Mouse (Mus musculus) liver, embryonic 16.5 days (tissue): ENCODE measurements around the gene Farsb. TPM values are rescaled to one million over a fixed set of nuclear protein-coding genes. Genes with fewer than 3 reads are reported as not detected.

Experiments
- ATAC-seq: fragments of 200-750 bp; cut with Nextera tagmentation; 2 replicates; pipeline ENCODE4 v1.8.0; 2017; ENCODE audit warnings: low read depth, mild to moderate bottlenecking, moderate number of reproducible peaks, moderate library complexity
- H3K27ac ChIP-seq: fragments of 300-500 bp; sonication (generic); 2 replicates; pipeline ENCODE4 v1.5.1; 2014; ENCODE audit warnings: mild to moderate bottlenecking, low read length
- H3K27me3 ChIP-seq: fragments of 300-500 bp; sonication (generic); 2 replicates; pipeline ENCODE4 v1.6.1; 2014; ENCODE audit warnings: low read depth, low read length, mixed read lengths; ENCODE audit not compliant: control insufficient read depth, insufficient read depth
- H3K36me3 ChIP-seq: fragments of 300-500 bp; sonication (generic); 2 replicates; pipeline ENCODE4 v1.6.1; 2014; ENCODE audit warnings: mild to moderate bottlenecking; ENCODE audit not compliant: control insufficient read depth, insufficient read depth
- H3K4me1 ChIP-seq: fragments of 300-500 bp; sonication (generic); 2 replicates; pipeline ENCODE4 v1.6.1; 2014; ENCODE audit warnings: low read depth, low read length, mixed read lengths; ENCODE audit not compliant: control insufficient read depth
- H3K4me2 ChIP-seq: fragments of 300-500 bp; sonication (generic); 2 replicates; pipeline ENCODE4 v1.6.1; 2014; ENCODE audit warnings: low read depth, low read length, mixed read lengths
- H3K4me3 ChIP-seq: fragments of 300-500 bp; sonication (generic); 2 replicates; pipeline ENCODE4 v1.5.1; 2014; ENCODE audit warnings: low read depth, mild to moderate bottlenecking, low read length
- H3K9ac ChIP-seq: fragments of 300-500 bp; sonication (generic); 2 replicates; pipeline ENCODE4 v1.6.1; 2014; ENCODE audit warnings: low read depth, low read length
- H3K9me3 ChIP-seq: fragments of 300-500 bp; sonication (generic); replicated peaks from 2 replicates; pipeline ENCODE4 v1.6.1; 2016; ENCODE audit warnings: low read length; ENCODE audit not compliant: control insufficient read depth
- WGBS: fragments of 180-500 bp; shearing (Covaris S2); extraction: QIAGEN DNeasy Blood & Tissue Kit; methylation state at CpG from one replicate; pipeline ENCODE4 v1.1.7; 2014; ENCODE audit not compliant: insufficient replicate concordance; 5-methylcytosine and 5-hydroxymethylcytosine counted together
- polyA plus RNA-seq: library from polyadenylated mRNA; unstranded; fragments of >200 nt; fragmentation: Nextera tagmentation; extraction: Ambion mirVana; gene quantifications from 2 replicates; pipeline ENCODE4 v1.2.1, GENCODE M21; 2015

Farsb gene
- 79.1 and 87.2 TPM in 2 replicates for polyA plus RNA-seq

DNA sequence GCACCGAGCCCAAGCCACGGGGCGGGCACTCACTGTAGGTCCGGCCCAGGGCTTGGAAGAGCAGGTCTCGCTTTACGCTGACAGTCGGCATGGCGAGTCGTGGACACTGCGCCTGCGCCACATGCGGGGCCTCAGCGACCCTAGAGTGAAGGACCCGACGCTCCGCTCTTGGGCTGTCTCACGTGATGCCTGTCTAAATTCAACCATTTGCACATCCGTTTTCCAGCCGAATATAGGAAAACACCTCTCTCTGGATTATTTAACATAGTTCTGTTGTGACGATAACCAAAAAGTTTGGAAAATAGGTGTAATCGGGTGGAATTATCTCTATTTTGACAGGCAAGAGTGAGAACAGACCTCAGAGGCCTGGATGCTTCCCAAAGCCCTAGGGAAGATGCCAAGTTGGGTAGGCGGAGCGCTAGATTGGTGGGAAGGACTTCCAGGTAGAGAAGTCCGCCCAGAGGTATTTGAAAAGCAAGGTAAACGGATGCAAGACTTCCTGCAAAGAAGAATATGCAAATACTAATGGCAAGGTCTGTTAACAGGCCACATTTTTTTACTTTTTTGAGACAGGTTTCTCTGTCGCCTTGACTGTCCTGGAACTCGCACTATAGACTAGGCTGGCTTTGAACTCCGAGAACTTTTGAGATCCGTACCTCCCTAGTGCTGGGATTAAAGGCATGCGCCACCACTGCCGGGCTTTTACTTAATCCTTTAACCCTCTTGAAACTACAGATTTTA lies at the start of gene Farsb:
Gene Farsb, minus strand, starts transcription at position 146 of the 741 bp plus-strand sequence.
- Histone ChIP-seq H3K36me3 (no peaks in the 10 kb centered on the region), H3K4me2 (peak within 1 kb of the TSS; percentile 83), H3K9me3 (no peaks in the 10 kb centered on the region), H3K4me3 (peak within 1 kb of the TSS; percentile 95), H3K27ac (peak within 1 kb of the TSS; percentile 82), H3K27me3 (no peaks in the 10 kb centered on the region), H3K9ac (peak within 1 kb of the TSS; percentile 89), H3K4me1 (peaks cover 22% of the 10 kb centered on the region)
- under 1% methylated on average over 31 of the region's 31 CpGs for WGBS
- peak; percentile 95 for ATAC-seq

DNA sequence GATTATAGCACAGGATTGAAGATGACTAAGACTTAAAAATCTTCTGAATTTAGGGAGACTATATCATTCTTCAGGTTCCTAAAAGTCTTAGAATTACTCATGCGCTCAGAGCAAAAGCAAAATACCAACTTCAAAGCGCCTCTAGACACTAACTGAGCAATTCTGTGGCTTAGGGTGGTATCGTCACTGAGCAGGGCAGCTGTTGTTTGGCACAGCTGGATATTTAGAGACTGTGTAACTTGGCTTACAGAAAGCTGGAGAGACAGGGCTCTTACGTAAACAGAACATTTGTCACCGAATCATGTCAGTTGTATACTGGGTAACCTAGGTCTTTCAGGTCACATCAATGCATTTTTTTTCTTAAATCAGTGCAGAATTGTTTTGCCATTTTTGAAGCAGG lies 49.7 kb upstream of the Farsb start:
- no peak for ATAC-seq

DNA sequence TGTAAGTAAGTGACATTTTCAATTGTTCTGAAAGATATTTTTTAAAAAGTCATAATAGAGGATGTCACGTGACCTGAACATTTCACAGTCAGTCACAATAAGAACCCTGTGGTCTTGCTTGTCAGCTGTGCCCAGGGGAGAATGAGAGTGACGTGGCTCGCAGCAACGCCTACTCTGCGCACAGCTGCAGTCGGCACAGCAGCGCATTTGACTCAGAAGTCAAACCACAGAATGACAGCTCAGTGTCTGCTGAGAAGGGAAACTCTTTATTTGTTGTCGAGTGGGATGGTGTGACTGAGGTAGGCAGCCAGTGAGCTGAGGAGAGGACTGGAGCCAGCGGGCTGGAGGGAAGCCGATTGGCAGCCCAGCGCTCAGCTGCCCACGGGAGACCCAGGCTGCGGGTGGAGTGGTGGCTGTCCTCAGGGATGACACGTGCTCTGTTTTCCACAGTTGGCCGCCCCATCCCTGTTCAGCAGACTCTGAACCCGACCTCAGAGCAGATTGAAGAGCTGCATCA lies 48.9 kb upstream of the Farsb start:
- Histone ChIP-seq H3K27ac (no peak overlapping the region), H3K9ac (no peak overlapping the region), H3K9me3 (no peaks in the 10 kb centered on the region), H3K4me3 (peak overlapping the region; percentile 43), H3K36me3 (no peaks in the 10 kb centered on the region), H3K27me3 (no peaks in the 10 kb centered on the region), H3K4me1 (peaks cover 3% of the 10 kb centered on the region), H3K4me2 (peak overlapping the region; percentile 55)
- WGBS, result 13% methylated on average over 16 of the region's 16 CpGs
- peak; percentile 77 for ATAC-seq

More for the DNA sequence above, 49.7 kb upstream of the Farsb start:
- Histone ChIP-seq H3K27ac (no peak overlapping the region), H3K9ac (no peak overlapping the region), H3K27me3 (no peaks in the 10 kb centered on the region), H3K4me3 (no peak overlapping the region), H3K4me2 (no peak overlapping the region), H3K4me1 (peaks cover 3% of the 10 kb centered on the region), H3K9me3 (no peaks in the 10 kb centered on the region), H3K36me3 (no peaks in the 10 kb centered on the region)
- 62% methylated on average over 5 of the region's 5 CpGs for WGBS

DNA sequence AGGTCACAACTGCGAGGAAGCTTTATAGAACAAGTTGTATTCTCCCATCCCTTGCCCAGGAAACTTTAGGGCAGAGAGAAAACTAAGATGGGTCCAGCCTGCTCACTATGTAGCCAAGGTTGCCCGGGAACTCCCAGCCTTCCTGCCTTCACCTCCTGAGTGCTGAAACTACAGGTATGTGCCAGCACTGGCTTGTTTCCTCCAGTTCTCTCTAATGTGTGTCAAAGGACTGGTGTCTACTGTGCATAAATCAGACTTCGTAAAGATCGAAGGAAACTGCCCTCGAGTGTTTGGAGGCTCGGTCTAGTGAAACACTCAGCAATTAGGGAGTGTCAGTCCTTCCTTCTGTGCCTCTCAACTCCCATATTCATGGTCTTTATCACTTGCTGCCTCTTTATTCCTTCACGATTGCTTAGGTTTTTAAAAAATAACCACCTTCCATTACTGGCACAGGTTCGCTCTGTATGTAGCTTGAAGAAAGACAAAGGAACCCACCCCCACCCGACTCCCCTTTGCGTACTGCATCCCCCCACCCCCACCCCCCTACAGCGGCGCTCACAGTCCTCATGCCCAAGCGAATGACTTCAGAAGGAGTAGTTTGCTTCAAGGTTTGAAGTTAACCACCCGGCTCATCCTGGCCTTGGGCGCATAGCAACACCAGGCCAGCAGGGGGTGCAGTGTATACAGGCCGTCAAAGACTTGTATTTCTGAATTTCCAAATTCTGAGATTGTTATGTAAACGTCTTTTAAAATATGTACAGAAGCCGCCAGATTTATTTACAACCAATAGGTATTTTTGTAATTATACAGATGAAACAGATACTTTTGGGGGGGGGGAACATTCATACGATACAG lies 47.8 kb upstream of the Farsb start:
- WGBS, result 30% methylated on average over 19 of the region's 19 CpGs
- Histone ChIP-seq H3K4me3 (no peak overlapping the region; the same call in 1 of the 2 replicates), H3K27me3 (no peaks in the 10 kb centered on the region), H3K36me3 (no peaks in the 10 kb centered on the region), H3K9ac (no peak overlapping the region), H3K27ac (no peak overlapping the region), H3K9me3 (no peaks in the 10 kb centered on the region), H3K4me1 (peaks cover 3% of the 10 kb centered on the region), H3K4me2 (peak overlapping the region; percentile 55)
- ATAC-seq, result no peak

DNA sequence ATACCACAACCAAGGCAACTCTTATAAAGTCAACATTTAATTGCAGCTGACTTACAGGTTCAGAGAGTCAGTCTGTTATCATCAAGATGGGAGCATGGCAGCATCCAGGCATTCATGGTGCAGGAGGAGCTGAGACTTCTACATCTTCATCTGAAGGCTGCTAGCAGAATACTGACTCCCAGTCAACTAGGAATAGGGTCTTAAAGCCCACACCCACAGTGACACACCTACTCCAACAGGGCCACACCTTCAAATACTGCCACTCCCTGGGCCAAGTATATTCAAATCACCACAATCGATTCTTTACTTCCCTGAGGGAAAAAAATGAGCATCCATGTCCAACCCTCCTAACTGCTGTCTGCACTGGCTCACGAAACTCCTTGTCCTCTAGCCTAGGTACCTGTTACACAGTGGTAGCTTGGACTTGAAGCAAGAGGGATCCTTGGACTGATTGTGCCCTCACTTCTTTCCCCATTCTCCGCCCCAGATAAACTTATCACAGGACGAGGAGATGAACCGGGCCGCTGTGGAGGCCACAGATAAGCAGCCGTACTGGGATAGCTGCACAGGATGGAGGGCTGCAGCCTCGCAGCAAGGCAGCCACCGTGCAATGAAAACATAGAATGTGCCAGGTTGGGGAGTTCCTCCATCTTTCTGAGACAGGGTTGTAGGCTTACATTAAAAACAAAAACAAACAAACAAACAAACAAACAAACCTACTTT lies 45.9 kb upstream of the Farsb start:
- Histone ChIP-seq H3K4me1 (peaks cover 3% of the 10 kb centered on the region), H3K27ac (no peak overlapping the region), H3K27me3 (no peaks in the 10 kb centered on the region), H3K9me3 (no peaks in the 10 kb centered on the region), H3K4me2 (no peak overlapping the region), H3K36me3 (no peaks in the 10 kb centered on the region), H3K9ac (no peak overlapping the region), H3K4me3 (no peak overlapping the region)
- ATAC-seq, result peak; percentile 68
- 42% methylated on average over 9 of the region's 9 CpGs for WGBS

DNA sequence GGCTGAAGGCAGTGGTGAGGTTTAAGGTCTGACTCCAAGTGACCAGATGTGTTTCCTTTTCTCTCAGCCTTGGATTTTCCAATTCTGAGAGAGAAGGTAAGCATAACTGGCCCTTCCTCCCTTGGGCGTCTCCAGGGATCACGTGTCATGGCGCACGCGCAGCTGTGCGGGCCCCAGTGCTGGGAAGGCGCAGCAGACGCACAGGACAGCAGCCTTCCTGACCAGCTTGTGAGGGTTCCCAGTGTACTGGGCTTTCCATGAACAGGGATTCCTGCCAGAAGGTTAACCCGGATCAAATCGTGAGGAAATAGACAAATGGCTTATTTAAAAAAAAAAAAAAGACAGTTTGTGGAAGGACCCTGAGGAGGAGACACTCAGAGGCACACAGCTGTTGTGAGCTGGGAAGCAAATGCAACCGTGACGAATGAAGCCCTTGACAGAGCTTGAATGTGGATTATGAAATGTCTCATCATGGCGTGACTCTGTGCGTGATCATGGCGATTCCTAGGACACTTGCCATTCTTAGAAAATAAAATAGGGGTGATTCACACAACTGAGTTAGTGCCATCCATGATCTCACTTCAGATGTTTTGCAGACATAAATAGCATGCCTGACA lies 43.6 kb upstream of the Farsb start:
- H3K9me3 ChIP-seq, result no peaks in the 10 kb centered on the region
- H3K4me1 ChIP-seq, result peaks cover 3% of the 10 kb centered on the region
- H3K9ac ChIP-seq, result no peak overlapping the region
- no peak overlapping the region for H3K27ac ChIP-seq
- H3K4me3 ChIP-seq, result no peak overlapping the region
- H3K27me3 ChIP-seq, result no peaks in the 10 kb centered on the region
- no peak for ATAC-seq
- 75% methylated on average over 15 of the region's 15 CpGs for WGBS
- H3K36me3 ChIP-seq, result no peaks in the 10 kb centered on the region
- H3K4me2 ChIP-seq, result no peak overlapping the region

DNA sequence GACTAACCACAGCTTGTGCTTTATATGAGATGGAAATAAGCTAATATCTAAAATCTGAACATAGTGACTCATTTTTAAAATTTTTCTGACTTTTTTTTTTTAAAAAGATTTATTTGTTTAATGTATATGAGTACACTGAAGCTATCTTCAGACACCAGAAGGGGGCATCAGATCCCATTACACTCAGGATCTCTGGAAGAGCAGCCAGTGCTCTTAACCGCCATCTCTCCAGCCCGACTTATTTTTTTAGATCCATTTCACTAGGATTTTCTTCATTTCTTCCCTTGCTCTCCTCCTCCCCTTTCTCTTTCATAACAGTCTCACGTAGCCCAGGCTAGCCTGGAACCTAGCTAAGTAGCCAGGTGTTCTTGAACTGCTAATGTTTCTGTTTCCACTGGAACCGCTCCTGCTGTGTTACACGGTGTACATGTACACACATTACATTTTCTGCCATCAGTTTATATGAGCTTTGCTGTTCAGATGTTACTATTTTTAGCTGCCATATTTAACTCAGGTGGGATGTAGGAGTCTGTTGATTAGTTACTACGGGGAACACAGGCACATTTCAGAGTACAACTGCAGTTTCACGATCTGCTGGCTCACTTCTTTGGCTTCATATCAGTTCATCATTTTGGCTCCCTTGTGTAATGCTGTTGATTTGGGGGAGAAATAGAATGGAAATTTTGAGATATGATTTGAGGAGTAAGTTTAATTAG lies 42.0 kb upstream of the Farsb start:
- H3K4me3 ChIP-seq, result no peak overlapping the region
- H3K36me3 ChIP-seq, result no peaks in the 10 kb centered on the region
- no peak overlapping the region for H3K27ac ChIP-seq
- H3K4me2 ChIP-seq, result no peak overlapping the region
- WGBS, result 63% methylated on average over 7 of the region's 7 CpGs
- H3K9me3 ChIP-seq, result no peaks in the 10 kb centered on the region
- H3K4me1 ChIP-seq, result peaks cover 3% of the 10 kb centered on the region
- ATAC-seq, result no peak
- H3K9ac ChIP-seq, result no peak overlapping the region
- H3K27me3 ChIP-seq, result no peaks in the 10 kb centered on the region

DNA sequence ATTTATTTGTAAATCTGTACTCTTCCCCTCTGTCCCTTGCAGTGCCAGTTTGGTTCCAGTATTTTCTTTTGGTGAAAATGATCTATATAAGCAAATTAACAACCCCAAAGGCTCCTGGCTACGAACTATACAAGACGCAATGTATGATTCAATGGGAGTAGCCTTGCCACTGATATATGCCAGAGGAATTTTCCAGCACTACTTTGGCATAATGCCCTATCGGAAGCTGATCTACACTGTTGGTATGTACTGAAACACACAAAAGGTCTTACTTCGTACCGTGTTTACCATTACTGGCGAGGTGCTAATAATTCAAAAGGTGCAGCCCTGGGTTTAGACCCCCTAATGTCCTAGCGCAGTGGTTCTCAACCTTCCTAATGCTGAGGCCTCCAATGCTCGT lies 40.3 kb upstream of the Farsb start:
- WGBS, result 75% methylated on average over 8 of the region's 8 CpGs

More for the DNA sequence above, 40.3 kb upstream of the Farsb start:
- Histone ChIP-seq H3K4me1 (no peaks in the 10 kb centered on the region), H3K27me3 (no peaks in the 10 kb centered on the region), H3K4me3 (no peak overlapping the region), H3K36me3 (no peaks in the 10 kb centered on the region), H3K4me2 (no peak overlapping the region), H3K9me3 (no peaks in the 10 kb centered on the region), H3K27ac (no peak overlapping the region), H3K9ac (no peak overlapping the region)
- ATAC-seq, result no peak
